Mouse (Mus musculus) embryonic stem cell, embryonic (primary cell): ENCODE measurements around the gene Txnrd1.

ENCODE experiments used
- CTCF ChIA-PET, 4 experiments: fragments of 300-600 bp in 2 of 4; fragments of 350-600 bp in 2 of 4; sonication (Branson Sonifier 250); formaldehyde crosslinking; loops; one replicate each; lab custom pipeline; 2022; ENCODE audit warnings: inconsistent platforms in 2 of 4; lab: Charles Lee
- POLR2A ChIA-PET, 4 experiments: fragments of 300-600 bp in 2 of 4; fragments of 350-600 bp in 2 of 4; sonication (Branson Sonifier 250); formaldehyde crosslinking; loops; one replicate each; lab custom pipeline; 2022; ENCODE audit warnings: antibody characterized with exemption in 4 of 4, inconsistent platforms in 1 of 4; lab: Charles Lee

Gene Txnrd1

DNA sequence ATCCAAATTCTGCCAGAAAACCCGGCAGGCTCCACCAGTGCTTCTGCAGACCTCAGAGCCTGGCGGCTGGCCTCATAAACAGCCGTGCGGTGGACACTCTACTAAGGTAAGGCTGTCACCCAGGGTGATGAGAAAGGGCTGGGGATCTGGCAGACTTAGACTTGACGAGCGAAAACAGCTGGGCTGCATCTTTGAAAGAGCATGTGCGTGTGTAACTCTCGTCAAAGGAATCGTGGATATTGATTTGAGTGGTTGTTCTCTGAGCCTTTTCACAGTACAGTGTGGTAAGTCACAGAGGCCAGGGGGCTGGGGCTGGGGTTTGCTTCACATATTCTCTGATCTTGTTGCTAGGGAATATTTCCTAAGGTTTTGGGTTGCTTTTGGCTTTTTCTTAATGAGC is at the start of gene Txnrd1:
Txnrd1 (plus strand) TSS at position 26 of the 400 bp plus-strand sequence.
- POLR2A ChIA-PET: interaction anchor here in 3 of 4 experiments (1.0 to 43.7 kb wide), 5 partner anchors 10 to 26 kb away, joined by 3 to 1828 read pairs (median 13); no protein-coding TSS in a partner anchor
- CTCF ChIA-PET: interaction anchor here in 1 of 4 experiments (0.6 kb wide), 1 partner anchor 42 kb away, joined by 3 read pairs; no protein-coding TSS in a partner anchor

DNA sequence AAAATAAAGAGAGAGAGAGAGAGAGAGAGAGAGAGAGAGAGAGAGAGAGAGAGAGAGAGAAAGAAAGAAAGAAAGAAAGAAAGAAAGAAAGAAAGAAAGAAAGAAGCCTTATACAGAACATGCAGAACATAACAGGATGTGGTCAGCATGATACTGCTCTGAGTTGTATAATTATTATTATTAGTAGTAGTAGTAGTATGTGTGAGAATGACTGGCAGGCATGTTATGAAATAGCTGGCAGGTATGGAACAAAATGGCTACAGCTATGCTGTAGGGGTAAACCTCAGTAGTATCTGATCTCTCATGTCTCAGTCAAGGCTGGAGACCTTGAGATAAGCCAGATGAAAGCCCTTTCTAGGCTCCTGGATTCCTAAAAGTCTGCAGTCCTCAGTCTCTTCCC is 44.6 kb upstream of the Txnrd1 start:
- CTCF ChIA-PET: no interaction called here
- POLR2A ChIA-PET: interaction anchor here in 2 of 4 experiments (0.7 to 1.2 kb wide), 5 partner anchors 19 to 110 kb away, joined by 3 to 4 read pairs (median 3); partner anchors contain the start of genes Nfyb (in 2 of the 2) and Eid3 (in 1 of the 2)

DNA sequence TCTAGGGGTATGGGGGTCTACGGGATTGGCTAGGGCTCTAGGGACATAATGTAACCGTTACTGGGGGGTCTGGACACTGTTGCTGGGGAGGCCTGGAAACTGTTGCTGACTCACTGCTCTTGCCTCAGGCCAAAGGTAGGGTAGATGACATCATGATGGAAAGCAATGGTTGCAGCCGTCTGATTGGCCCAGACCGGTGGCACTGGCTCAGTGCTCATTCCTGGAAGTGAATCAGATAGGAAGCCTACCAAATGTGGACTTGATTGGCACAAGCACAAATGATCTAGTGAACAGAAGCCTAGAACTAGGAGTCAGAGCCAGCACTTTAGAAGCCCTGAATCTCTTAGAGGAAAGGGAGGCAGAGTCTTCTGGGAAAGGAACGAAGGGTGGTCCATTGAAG is 43.2 kb upstream of the Txnrd1 start:
- CTCF ChIA-PET: no interaction called here
- POLR2A ChIA-PET: interaction anchor here in 2 of 4 experiments (0.7 to 2.0 kb wide), 7 partner anchors 10 to 69 kb away, joined by 3 to 7 read pairs (median 3); partner anchors contain the start of gene Nfyb (in 1 of the 2)

DNA sequence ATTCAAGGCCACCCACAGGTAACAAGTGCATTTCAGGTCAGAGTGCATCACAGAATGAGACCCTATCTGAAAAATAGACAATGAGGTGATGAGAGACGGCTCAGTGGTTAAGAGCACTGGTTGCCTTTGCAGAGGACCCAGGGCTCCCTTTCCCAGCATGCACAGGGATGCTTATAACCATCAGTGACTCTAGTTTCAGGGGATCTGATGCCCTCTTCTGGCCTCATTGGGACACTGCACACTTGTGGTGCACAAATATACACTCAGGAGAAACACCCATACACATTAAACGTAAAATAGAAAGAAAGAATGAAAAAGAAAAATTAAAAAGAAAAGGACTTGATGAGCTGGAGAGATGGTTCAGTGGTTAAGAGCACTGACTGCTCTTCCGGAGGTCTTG is 42.0 kb upstream of the Txnrd1 start:
- CTCF ChIA-PET: no interaction called here
- POLR2A ChIA-PET: interaction anchor here in 2 of 4 experiments (1.2 to 2.0 kb wide), 7 partner anchors 11 to 68 kb away, joined by 3 to 7 read pairs (median 3); partner anchors contain the start of gene Nfyb (in 1 of the 2)

DNA sequence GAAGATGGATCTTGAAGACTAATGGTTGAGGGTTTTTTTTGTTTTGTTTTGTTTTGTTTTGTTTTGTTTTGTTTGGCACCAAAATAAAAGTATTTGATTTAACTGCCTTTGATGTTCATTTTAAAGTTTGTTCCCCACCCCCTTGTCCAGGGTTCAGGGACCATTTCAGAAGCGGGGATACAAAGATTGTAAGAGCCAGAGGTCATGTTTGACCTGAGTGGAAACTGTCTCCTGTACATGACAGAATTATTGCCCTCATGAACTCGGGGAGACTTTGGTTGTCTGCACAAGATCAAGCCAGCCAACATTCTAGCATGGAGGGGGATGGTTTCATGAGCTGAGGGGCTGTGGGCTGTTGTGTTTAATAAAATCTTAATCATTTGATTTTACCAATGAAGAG is 41.4 kb upstream of the Txnrd1 start:
- ChIA-PET CTCF (no interaction called here), POLR2A (interaction anchor here in 2 of 4 experiments (0.7 to 1.9 kb wide), 4 partner anchors 20 to 67 kb away, joined by 3 to 7 read pairs (median 6); partner anchors contain the start of gene Nfyb (in 1 of the 2))

DNA sequence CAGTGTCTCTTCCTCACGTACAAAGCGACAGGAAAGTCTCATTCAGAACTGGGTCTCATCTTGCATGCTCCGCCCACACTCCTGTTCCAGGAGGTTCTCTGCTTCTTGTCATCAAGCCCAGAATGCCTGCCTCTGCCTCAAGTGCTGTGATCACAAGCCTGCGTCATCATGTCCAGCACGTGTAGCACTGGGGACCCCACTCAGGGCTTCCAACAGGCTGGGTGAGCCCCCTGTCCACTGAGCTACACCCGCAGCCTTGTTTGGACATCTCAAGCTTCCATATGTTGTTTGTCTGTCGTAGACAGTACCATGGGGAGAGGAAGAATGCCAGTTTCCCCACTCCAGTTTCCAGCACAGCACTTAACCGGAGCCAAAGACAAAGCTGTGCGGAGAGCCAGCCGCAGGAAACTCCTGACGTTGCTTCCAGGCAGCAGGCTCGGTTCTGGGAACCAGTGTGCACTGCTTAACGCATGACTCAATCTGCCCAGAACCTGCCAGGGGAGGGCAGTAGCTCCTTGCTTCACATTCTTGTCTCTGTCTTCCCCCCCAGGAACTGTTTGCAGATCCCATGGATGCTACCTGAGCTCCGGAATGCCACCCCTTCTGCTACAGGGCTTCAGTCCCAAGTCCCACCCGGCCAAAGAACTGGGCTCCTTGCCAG is 38.5 kb upstream of the Txnrd1 start:
- POLR2A ChIA-PET: interaction anchor here (0.6 to 3.2 kb wide), 42 partner anchors 10 to 624 kb away, joined by 3 to 35 read pairs (median 5); partner anchors contain the start of genes Nfyb (in 3 of the 4), 1190007I07Rik (in 2 of the 4), Eid3 (in 2 of the 4) and Gm4924 (in 1 of the 4)
- CTCF ChIA-PET: interaction anchor here (0.5 to 2.9 kb wide), 17 partner anchors 9 to 402 kb away, joined by 3 to 16 read pairs (median 5); no protein-coding TSS in a partner anchor

DNA sequence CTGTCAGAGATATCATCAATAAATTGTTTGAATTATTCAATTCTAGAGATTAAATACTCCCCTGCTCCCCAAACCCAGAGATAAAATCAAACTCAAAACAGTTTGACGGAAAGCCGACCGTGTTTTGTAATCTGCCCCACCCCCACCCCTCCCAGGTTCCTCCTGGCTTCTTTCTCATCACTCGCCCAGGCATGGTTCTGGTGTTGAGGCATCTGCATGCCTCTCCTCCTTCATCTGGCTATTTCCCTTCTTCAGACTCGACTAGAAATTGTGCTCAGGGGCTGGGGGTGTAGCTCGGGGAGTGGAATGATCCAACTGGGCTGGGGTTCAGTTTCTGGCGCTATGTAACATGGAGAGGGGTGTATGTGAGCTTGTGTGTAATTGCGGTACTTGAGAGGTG is 38.0 kb upstream of the Txnrd1 start:
- ChIA-PET CTCF (interaction anchor here (0.8 to 2.9 kb wide), 15 partner anchors 11 to 129 kb away, joined by 3 to 16 read pairs (median 6); no protein-coding TSS in a partner anchor), POLR2A (interaction anchor here (0.6 to 3.2 kb wide), 42 partner anchors 9 to 624 kb away, joined by 3 to 35 read pairs (median 5); partner anchors contain the start of genes Nfyb (in 3 of the 4), 1190007I07Rik (in 2 of the 4), Eid3 (in 1 of the 4) and Gm4924 (in 1 of the 4))

DNA sequence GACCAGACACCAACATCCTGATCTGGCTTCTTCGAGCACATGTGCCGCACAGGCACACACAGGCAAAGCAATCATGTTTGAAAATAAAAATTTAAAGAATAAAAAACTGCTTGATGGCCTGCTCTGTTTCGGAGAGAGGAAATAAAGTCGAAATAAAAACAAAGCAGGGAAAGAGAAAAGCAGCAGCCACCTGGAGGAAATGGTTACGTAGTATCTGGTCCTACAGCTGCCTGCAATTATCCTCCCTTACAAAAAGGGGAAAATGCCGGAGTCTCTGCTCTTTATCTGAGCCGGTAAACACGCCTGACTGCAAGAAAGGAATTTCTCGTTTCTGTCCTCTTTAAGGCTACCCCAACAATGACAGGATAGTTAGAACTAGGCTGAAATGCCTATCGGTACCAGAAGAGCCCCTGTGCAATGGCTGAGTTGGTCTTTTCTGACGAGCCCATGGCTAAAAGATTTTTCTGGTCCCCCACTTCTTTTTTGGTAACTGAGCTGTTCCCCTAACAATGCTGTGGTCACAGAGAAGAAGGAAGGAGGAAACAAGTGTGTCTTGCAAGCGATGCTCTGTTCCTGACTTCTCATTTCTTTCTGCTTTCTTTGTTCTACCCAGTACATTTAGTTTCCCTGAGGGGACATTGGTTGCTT is 37.2 kb upstream of the Txnrd1 start:
- CTCF ChIA-PET: interaction anchor here in 2 of 4 experiments (0.8 to 2.9 kb wide), 7 partner anchors 10 to 107 kb away, joined by 3 to 16 read pairs (median 6); no protein-coding TSS in a partner anchor

DNA sequence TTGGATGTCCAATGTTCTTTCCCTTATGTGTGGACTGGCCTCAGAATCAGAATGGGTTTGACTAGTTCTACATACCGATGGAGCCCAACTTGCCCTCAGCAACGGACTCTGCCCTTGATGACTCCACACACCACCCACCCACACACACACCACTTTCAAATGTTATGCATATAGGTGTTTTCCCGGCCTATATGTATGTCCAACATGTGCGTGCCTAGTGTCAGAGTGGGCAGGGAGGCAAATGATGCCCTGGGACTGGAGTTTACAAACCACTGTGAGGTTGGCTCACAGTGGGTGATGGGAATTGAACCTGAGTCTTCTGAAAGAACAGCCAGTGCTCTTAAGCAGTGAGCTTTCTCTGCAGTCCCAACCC is 36.6 kb upstream of the Txnrd1 start:
- ChIA-PET POLR2A (interaction anchor here in 3 of 4 experiments (0.9 to 3.2 kb wide), 7 partner anchors 10 to 102 kb away, joined by 3 to 35 read pairs (median 8); partner anchors contain the start of gene Nfyb (in 1 of the 3)), CTCF (interaction anchor here in 2 of 4 experiments (2.4 to 2.9 kb wide), 3 partner anchors 15 to 104 kb away, joined by 8 to 16 read pairs (median 12); no protein-coding TSS in a partner anchor)

More for the DNA sequence above, 37.2 kb upstream of the Txnrd1 start:
- POLR2A ChIA-PET: interaction anchor here in 3 of 4 experiments (0.6 to 3.2 kb wide), 20 partner anchors 8 to 103 kb away, joined by 3 to 35 read pairs (median 8); partner anchors contain the start of gene Nfyb (in 3 of the 3)

DNA sequence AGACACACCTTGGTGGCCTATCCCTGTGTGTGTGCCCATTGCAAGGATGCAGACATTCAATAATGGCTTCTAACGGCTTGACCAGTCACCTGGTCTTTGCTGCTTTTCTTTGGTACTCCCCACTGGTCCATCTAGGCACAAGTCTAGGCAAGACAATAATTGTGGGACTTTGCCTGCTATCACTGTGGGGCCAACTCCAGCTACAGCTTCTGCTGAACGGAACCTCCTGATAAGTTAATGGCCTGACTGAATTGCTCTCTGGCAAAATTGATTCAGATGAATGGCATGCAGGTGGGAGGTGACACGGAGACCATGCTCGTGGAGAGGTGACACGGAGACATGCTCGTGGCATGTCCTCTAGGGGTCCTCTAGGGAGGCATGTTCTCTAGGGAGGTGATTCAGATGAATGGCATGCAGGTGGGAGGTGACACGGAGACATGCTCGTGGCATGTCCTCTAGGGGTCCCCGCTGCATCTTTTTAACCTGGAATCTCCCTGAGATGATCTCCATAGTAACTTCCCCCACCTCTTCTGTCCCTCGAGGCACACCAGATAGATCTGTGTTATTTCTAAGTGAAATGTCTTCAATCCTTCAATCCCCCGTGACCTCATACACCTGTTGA is 35.3 kb upstream of the Txnrd1 start:
- ChIA-PET CTCF (interaction anchor here in 1 of 4 experiments (0.9 to 1.3 kb wide), 2 partner anchors 102 to 103 kb away, joined by 3 read pairs; no protein-coding TSS in a partner anchor), POLR2A (interaction anchor here in 3 of 4 experiments (0.6 to 2.1 kb wide), 7 partner anchors 8 to 103 kb away, joined by 3 to 7 read pairs (median 3); no protein-coding TSS in a partner anchor)

DNA sequence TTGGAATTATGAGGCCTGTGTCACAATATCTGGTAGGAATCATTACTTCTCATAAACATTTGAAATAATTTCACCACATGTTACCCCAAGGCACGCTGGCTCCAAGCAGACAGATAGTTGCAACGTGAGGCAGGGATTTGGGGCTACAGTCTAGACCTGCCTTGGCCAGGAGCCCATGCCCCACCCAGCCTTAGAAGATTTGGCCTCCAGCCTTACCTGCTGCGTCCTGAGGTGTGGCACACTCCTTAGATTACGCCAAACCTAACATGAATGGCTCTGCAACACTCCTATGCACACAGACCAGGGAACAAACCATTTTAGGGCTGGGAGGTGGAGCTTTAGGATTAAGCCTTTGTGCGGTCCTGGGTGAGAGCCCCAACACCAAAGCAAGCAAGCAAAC is 33.7 kb upstream of the Txnrd1 start:
- ChIA-PET CTCF (no interaction called here), POLR2A (interaction anchor here in 3 of 4 experiments (1.1 to 1.4 kb wide), 4 partner anchors 9 to 59 kb away, joined by 3 to 4 read pairs (median 3); no protein-coding TSS in a partner anchor)

DNA sequence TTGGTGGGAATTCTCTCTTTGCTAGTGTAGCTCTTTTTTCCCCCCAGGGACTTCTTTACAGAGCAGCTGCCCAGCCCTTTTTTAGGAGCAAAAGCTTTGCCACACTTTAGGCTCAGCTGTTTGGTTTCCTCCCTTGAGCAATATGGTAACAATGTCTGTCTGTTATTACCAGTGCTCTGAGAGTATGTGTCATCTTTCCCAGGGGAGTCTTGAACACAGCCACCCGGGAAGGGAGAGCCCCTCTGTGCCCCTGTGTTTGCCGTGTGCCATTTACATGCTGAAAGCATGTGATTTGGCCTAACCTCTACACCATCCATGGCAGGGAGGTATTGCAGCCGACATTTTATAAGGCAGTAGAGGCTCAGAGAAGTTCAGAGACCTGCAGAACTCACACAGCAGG is 29.4 kb upstream of the Txnrd1 start:
- ChIA-PET POLR2A (interaction anchor here in 3 of 4 experiments (0.9 to 3.8 kb wide), 5 partner anchors 9 to 58 kb away, joined by 3 to 20 read pairs (median 6); partner anchors contain the start of gene Nfyb (in 1 of the 3)), CTCF (interaction anchor here in 2 of 4 experiments (0.6 to 1.1 kb wide), 4 partner anchors 9 to 1251 kb away, joined by 3 to 4 read pairs (median 3); no protein-coding TSS in a partner anchor)

DNA sequence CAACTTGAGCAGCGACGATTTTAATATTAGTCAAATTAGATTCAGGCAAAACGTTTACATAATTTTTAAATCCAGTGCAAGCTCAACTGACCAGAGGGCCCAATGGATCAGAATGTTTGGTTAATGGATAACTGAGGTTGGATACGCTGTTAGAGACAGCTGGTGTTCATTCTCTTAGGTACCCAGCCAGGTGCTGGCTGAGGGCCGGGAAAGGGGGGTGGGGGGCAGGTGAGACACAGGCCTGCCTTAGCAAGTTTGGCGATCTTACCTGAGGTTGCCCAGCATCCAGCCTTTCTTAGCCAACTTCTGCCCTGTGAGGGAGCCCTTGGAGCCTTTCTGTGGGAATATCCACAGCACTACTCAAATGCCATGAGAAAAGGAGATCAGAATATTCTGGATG is 28.6 kb upstream of the Txnrd1 start:
- CTCF ChIA-PET: interaction anchor here in 2 of 4 experiments (0.5 to 1.1 kb wide), 4 partner anchors 10 to 1251 kb away, joined by 3 to 7 read pairs (median 4); no protein-coding TSS in a partner anchor
- POLR2A ChIA-PET: interaction anchor here in 3 of 4 experiments (0.7 to 3.8 kb wide), 7 partner anchors 10 to 54 kb away, joined by 3 to 21 read pairs (median 11); partner anchors contain the start of gene Nfyb (in 1 of the 3)

DNA sequence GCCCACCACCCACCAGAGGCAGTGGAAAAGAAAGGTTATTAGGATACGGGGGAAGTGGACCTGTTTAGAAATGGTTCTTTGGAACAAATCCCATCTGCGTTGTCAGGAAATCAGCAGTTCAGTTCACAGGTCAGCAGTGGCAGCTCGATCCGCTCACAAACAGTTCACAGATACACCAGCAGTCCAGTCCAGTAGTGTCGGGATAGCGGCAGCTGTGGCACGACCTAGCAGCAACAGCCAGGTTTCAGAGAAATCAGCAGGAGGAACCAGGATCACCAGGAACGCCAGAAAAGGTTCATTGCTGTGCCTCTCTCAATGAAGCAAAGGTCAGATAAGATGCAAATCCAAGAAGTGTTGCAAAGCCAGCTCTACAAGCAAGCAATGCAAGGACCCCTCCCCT is 27.3 kb upstream of the Txnrd1 start:
- CTCF ChIA-PET: interaction anchor here in 2 of 4 experiments (0.7 to 1.1 kb wide), 2 partner anchors 10 to 95 kb away, joined by 3 to 6 read pairs; no protein-coding TSS in a partner anchor
- POLR2A ChIA-PET: interaction anchor here in 3 of 4 experiments (0.7 to 3.8 kb wide), 29 partner anchors 8 to 231 kb away, joined by 3 to 32 read pairs (median 5); partner anchors contain the start of genes 1190007I07Rik (in 1 of the 3), Eid3 (in 1 of the 3) and Nfyb (in 1 of the 3)

DNA sequence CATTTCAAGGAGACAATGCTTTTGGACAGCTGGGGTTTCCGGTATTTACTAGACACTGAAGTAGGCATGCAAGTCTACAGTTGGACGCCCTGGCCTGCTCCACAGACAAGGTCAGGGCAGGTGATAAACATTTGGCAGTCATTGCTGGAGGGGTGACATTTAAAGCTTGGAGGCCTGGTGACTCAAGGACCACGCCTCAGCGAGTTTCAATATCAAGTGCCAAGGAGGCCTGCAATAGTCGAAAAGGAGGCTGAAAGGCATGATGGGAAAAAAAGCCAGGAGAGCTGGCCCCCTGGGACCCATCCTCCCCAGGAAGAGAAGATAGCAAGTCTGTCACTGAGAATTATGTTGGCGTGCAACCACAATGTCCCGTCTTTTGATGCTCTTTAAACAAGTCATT is 26.5 kb upstream of the Txnrd1 start:
- ChIA-PET POLR2A (interaction anchor here in 3 of 4 experiments (0.7 to 3.8 kb wide), 33 partner anchors 9 to 231 kb away, joined by 3 to 32 read pairs (median 4); partner anchors contain the start of genes Eid3 (in 2 of the 3) and Nfyb (in 2 of the 3)), CTCF (interaction anchor here in 1 of 4 experiments (0.9 to 1.1 kb wide), 2 partner anchors 11 to 69 kb away, joined by 3 to 6 read pairs; no protein-coding TSS in a partner anchor)

DNA sequence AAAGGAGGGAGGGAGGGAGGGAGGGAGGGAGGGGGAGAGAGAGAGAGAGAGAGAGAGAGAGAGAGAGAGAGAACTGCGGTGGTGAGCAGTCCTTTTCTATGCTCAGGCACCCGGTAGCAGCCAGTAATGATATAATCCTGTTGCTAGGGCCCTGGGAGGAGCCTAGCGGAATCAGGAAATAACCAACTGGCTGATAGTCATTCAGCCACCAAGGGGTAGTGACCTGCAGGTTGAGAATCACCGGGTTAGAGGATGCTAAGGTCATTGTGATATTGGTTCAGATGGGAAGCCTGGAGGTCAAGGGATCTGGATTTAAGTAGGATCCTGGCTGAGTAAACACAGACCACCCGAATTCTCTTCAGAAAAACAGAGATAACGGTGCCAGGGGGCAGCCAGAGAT is 25.6 kb upstream of the Txnrd1 start:
- ChIA-PET POLR2A (interaction anchor here in 3 of 4 experiments (1.4 to 43.7 kb wide), 8 partner anchors 9 to 93 kb away, joined by 5 to 1828 read pairs (median 18); no protein-coding TSS in a partner anchor), CTCF (no interaction called here)
